Mouse (Mus musculus) thymus, postnatal 14 days (tissue): Measurements from ENCODE around the gene Cubn.

Experiments used
- DNase-seq: peaks from one replicate; pipeline ENCODE4 v3.0.0; 2021

Gene Cubn

GRCm38 (mm10) chr2:13232305-13232704 is 259.3 kb downstream of the Cubn start:
- DNase-seq: no peak

GRCm38 (mm10) chr2:13229686-13230085 is 261.9 kb downstream of the Cubn start:
- no peak for DNase-seq
